Mouse (Mus musculus) lung, postnatal 0 days (tissue): ENCODE results near the gene Rab25.

Experiments
- CTCF ChIP-seq: IDR thresholded peaks from 2 replicates; pipeline ENCODE4 v1.5.1; 2016; ENCODE audit warnings: antibody characterized with exemption, mild to moderate bottlenecking
- EP300 ChIP-seq: IDR thresholded peaks from 2 replicates; pipeline ENCODE4 v1.6.1; 2016; ENCODE audit warnings: antibody characterized with exemption, mild to moderate bottlenecking, control low read depth

DNA sequence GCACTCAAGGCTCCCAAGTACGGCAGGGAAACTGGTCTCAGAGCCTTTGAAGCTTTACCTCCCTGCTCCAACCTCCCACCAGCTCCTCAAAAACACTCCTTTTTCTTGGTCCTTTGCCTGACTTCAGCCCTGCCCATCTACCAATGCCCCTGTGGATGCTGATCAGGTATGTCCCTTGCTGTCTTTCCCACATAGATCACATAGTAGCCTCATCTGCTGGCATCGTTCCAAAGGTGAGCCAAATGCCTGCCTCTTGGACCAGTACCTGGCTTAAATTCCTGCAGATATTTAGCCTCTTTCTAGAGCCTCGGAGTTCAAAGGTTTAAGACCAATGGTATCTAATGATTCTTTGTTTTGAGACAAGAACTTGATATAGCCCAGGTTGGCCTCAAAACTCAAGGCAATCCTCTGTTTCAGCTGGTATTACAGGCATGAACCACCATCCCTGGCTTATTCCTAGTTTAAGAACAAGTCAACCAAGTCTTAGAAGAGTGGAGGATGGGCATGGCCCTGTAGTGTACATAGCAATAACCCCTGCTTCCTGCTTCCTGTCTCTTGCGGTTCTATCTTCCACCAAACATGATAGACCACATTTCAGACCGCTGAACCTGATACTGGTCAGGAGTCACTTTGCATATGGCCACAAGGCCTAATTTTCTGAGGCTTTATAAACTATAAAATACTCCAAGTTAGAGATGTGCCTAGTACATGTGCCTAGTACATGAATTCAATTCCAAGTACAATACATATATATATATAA, 4.3 kb downstream of the Rab25 start:
- no peak for TF ChIP-seq CTCF
- no peak for TF ChIP-seq EP300
